Mouse (Mus musculus) gonadal fat pad, adult 2 months (tissue): ENCODE results near the gene Icam1. TPM values are rescaled to one million over a fixed set of nuclear protein-coding genes. Genes with fewer than 3 reads are reported as not detected.
"Not testable (repeated sequence)": the region's sequence is repeated elsewhere in the genome, so short reads cannot be mapped to it uniquely, and the experiment has no call there.

Experiments
- DNase-seq: peaks from one replicate; pipeline ENCODE4 v3.0.0-alpha.2; 2012; ENCODE audit warnings: low read depth
- polyA plus RNA-seq: library from polyadenylated mRNA; depleted of rRNA; stranded (reverse); fragments of >200 nt; gene quantifications from 2 replicates; pipeline ENCODE4 v1.2.3, GENCODE M21; 2012

Gene Icam1
- polyA plus RNA-seq, 1 experiment = 20.8 TPM

- DNase-seq = no peak
These were observed 22.5 kb upstream of the Icam1 start for GRCm38 (mm10) chr9:20993165-20993898.

DNA sequence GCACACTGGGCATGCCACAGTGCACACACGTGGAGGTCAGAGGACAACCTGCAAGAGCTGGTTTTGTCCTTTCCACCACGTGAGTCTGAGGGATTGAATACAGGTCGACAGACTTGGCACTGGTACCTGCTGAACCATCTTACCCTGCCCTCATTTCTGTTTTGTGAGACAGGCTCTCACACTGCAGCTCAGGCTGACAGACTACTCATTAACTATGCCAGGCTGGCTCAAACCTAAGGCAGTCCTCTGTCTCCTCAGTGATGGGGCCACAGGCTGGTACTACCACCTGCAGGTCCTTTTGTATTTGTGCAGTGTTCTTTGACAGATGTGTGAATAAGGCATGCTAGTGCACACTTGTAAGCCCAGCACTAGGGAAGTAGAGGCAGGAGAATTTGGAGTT lies 20.7 kb upstream of the Icam1 start:
- DNase-seq = no peak

- DNase-seq = no peak
These were observed 18.7 kb upstream of the Icam1 start for GRCm38 (mm10) chr9:20997065-20997464.

GRCm38 (mm10) chr9:20998337-20998736 lies 17.4 kb upstream of the Icam1 start:
- DNase-seq = not testable (repeated sequence)

GRCm38 (mm10) chr9:21000811-21001210 lies 15.0 kb upstream of the Icam1 start:
- no peak for DNase-seq

GRCm38 (mm10) chr9:21001651-21002200 lies 14.1 kb upstream of the Icam1 start:
- no peak for DNase-seq

- no peak for DNase-seq
These were observed 13.5 kb upstream of the Icam1 start for GRCm38 (mm10) chr9:21002270-21002626.

DNA sequence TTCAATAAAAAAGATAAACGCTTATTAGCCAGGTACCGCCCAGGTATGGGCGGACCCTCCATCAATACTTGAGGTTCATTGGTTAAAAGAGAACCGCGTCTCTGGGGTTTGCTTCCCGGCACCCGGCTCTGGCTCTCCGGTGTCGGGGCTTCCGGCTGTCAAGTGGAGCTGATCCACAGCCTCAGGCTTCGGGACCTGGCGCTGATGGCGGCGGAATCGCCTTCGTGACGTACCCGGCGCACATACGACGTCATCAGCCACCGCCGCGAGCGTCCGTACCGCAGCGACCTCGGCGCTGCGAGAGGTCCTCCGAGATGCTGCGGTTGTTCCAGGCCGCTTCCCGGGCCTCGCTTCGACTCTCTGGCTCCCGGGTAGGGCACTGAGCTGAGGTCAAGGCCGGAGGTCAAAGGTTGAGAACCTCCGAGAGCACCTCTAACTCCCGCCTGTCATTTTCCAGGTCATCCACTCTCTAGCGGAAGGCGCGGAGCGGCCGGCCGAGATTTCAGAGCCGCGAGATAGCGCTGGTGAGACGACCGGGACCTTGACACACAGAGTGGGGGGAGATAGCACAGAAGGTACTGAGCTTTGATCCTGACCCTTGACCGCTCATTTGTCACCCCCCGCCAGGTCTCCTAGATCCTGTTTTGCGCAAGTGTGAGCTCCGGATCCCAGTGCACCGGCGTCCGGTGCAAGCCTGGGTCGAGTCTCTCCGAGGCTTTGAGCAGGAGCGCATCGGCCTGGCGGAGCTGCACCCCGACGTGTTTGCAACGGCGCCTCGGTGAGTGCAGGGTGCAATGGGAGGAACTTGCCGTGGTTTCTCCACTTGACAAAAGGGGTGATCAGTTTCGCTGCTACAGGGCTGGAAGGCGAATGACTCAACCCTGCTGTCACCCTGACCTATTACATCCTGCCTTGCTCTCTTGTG lies 12.9 kb upstream of the Icam1 start, which contains the start of gene Mrpl4:
Mrpl4 (plus strand) TSS at position 112 of the 925 bp plus-strand sequence.
- DNase-seq = no peak

DNA sequence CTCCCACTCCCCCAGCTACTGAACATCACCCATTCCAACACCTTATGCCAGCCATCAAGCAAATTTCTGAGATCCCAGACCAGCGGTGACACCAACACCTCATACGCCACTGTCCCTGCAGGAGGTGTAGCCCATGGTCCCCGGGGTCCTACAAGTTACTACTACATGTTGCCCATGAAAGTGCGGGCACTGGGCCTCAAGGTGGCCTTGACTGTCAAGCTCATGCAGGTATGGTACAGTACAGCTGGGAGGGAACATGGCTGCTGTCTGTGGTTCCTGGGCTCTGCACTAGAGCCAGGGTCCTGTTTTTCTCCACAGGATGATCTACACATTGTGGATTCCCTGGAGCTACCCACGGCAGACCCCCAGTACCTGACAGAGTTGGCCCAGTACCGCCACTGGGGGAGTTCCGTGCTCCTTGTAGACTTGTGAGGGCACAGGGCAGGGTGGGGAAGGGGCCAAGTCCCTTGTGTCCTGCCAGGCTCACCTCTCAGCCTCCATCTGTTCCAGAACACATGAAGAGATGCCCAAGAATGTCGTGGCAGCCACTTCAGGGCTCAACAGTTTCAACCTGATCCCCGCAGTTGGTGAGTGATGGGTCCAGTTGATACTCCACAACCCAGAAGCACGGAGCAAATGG lies 8.4 kb upstream of the Icam1 start:
- no peak for DNase-seq

- DNase-seq = no peak
These were observed 7.8 kb upstream of the Icam1 start for GRCm38 (mm10) chr9:21008007-21008406.

DNA sequence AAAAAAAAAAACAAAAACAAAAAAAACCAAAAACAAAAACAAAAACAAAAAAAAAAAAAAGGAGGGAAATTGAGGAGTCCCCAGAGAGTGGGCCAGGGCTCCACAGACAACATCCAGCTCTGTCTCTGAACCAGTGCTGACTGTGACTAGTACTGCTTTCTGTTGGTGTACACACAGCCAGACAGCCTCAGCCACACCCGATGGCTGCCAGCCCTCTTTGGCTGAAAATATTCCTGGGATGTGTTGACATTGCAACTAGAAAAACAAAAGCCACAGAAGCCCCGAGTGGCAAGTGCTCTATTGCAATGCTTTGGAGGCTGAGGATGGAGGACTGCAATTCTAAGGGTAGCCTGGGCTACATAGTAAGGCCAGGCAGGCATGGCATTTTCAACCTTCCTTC lies 5.4 kb upstream of the Icam1 start:
- DNase-seq = no peak

DNA sequence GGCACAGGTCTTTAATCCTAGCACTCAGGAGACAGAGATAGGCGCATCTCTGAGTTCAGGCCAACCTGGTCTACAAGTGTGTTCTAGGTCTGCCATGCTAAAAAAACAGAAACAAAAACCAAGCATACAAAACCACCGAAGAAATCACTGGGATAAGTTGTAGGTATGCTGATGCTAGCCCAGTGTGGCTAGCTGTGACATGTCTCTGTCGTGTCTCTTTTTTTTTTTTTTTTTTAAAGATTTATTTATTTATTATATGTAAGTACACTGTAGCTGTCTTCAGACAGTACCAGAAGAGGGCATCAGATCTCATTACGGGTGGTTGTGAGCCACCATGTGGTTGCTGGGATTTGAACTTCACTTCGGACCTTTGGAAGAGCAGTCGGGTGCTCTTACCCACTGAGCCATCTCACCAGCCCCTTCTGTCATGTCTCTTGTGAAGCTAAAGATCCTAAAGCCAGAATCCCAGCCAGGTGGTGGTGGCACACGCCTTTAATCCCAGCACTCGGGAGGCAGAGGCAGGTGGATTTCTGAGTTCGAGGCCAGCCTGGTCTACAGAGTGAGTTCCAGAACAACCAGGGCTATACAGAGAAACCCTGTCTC lies 4.7 kb upstream of the Icam1 start:
- DNase-seq = not testable (repeated sequence)

- DNase-seq = no peak
These were observed 3.9 kb upstream of the Icam1 start for GRCm38 (mm10) chr9:21011846-21012312.

GRCm38 (mm10) chr9:21012368-21012767 lies 3.4 kb upstream of the Icam1 start:
- no peak for DNase-seq

DNA sequence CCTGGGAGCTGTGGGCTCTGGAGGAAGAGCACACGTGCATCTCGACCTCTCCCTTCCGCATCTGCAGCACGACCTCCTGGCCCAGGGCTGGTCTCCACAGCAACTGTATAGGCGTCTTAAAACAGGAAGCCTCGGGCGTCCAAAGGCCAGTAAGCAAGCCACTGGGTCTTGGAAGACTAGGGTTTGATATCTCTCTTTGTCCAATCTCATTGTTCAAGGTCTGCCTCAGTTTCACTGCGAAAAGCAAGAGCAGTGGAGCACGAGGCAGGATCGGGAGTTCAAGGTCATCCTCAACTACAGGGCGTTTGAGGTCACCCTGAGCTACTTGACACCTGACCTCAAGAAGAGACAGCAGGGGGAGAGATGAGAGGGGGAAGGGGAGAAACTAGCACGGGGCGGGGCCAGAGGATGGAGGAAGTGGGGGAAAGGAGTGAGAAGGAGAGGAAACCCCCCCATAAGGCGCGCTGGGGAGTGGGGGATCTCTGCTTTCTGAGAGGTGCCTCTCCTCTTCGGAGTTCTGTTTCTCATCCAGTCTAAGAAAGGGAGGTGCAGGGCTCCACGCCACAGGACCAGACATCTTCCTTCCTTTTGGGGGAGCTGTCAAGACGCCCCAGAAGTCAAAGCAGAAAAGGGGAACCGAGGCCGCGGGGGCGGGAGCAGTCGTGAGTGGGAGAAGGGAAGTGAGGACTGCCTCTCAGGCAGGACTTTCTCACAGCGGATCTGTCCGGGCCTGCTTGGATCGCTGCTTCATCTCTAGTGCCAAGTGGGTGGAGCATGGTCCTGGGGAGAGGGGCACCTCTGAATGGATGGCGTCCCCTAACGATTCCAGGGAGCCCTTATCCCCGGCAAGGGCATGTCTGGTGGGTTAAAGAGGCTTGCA lies 854 bp upstream of the Icam1 start:
- no peak for DNase-seq

GRCm38 (mm10) chr9:21016331-21017176 lies 769 bp downstream of the Icam1 start:
- DNase-seq = no peak

DNA sequence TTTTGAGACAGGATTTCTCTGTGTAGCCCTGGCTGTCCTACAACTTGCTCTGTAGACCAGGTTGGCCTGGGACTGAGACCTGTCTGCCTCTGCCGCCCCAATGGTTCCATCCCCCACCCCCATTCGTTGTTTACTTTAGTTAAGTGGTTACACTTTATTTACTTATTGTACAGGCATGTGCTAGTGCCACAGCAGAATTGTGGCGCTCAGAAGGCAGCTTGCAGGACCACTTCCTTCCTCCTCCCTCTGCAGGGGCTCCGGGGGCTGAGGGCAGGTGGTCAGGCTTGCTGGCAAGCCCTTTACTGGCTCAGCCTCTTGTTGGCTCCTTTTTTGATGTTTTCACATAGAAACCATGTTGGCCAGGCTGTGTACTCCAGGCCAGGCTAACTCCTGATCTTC lies 1.4 kb downstream of the Icam1 start:
- no peak for DNase-seq

DNA sequence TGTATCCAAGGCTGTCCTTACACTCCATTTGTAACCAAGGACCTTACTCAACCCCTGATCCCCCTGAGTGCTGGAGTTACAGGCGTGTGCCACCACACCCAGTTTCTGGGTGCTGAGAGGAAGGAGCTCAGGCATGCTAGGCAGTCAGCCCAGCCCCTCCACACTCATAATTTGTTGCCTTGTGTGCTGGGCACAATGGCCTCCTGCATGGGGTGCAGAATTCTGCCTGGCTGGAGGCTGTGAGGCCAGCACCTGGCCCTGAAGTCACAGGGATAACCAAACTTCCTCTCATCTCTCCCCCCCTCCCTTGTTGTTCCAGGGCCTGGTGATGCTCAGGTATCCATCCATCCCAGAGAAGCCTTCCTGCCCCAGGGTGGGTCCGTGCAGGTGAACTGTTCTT lies 2.8 kb downstream of the Icam1 start:
- DNase-seq = no peak

DNA sequence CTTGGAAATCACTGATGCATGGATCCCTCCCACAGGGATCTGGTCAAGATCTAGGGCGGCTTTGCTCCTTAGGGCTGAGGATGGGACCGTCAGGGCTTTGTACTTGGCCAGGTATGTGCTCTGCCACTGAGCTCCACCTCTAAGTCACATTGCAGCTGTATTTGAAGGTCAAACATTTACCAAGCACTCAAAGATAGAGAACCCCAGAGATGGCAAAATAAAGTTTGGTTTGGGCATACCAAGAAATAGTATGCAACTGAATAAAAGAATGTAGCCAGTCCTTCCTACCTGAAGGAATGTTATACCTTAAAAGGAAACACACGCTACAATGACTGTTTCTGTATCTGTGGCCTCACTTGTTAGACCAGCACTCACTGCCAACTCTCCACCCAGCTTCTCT lies 5.6 kb downstream of the Icam1 start:
- DNase-seq = no peak

DNA sequence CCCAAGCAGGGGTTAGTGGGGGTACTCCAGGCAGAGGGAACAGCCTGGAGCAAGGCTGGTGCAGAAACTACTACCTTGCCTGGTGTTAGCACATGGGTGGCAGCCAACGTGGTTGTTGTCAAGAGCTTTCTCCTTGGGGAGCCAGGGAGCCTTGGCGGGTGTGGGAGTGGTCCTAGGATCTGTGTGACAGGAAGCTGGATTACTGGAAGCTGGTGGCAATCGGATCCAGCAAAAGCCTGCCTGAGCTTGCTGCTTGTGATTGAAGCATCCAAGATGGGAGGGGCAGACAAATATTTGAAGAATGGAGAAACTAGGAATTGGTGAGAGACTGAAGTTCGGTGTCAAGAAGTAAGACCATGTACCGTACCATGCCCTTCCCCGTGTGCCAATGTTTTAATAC lies 6.5 kb downstream of the Icam1 start:
- no peak for DNase-seq
